ENCODE assay signal across 14 mouse cellular contexts in the genomic region with DNA sequence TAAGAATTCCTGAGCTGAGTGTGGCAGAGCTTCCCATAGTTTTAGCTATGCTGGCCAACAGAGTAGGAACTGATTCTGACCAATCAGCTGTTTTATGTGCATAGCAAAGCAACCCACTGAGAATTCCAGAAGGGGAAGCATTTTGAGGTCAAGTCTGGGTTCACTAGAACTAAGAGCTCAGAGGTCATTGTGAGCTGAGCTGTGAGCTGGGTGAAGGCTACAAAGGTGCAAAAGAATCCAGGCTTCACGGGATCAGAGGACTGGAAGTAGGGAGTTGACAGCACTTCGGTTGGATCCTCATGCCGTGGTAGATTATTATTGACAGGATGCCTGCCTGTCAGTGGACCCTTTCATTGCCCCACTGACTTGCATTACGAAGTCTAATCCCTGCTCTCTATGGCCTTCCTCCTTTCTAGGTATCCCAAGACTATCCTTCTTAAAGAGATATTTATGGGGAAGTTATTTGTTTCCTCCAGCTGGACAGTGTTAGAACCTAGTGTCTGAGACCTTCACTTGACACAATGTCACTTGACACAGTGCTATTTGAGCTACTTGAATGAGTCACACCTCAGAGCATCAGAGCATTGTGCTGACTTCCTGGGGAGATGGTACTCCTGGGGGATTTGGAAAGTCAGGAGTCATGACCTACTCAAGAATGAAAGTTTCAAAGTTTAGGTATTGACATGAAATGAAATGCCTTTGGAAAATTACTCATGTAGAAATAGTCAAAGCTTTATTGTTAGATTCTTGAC.
DNase-seq lines count a peak whose midpoint lies in the region; ATAC-seq and TF ChIP-seq lines count a peak whose summit lies in the region.
"Had no signal": no experiment of that assay in that cellular context is flagged by ENCODE, and none has a peak within 500 bp of the region (broad histone marks: within the 10 kb centered on the region; RNA-seq: fewer than 3 reads in every experiment).

No protein-coding gene starts in this region.

- TF ChIP-seq CTCF in midbrain, postnatal 0 days (IDR thresholded peaks at IDR 0.05), result no peak

- no peak for ATAC-seq in midbrain, postnatal 0 days (ENCODE audit: low FRiP score)

- peaks cover 31% of the 10 kb centered on the region; the same call in 1 of the 2 replicates for H3K4me1 ChIP-seq in heart, embryonic 10.5 days
- peaks cover 35% of the 10 kb centered on the region for H3K4me1 ChIP-seq in midbrain, embryonic 10.5 days
- H3K4me1 ChIP-seq in midbrain, postnatal 0 days (ENCODE audit: insufficient read depth, low read length), result no peaks in the 10 kb centered on the region
- H3K4me1 ChIP-seq: embryonic facial prominence, embryonic 15.5 days; limb, embryonic 10.5 days had no signal

- H3K4me3 ChIP-seq in heart, embryonic 10.5 days, result no peak overlapping the region
- no peak overlapping the region for H3K4me3 ChIP-seq in midbrain, embryonic 10.5 days
- H3K4me3 ChIP-seq in midbrain, postnatal 0 days (ENCODE audit: low read depth, low read length), result no peak overlapping the region
- no peak overlapping the region for H3K4me3 ChIP-seq in macrophage (ENCODE audit: inconsistent target)
- H3K4me3 ChIP-seq: embryonic facial prominence, embryonic 15.5 days; forebrain, embryonic 12.5 days; limb, embryonic 10.5 days had no signal

- no peak for DNase-seq in heart, embryonic 10.5 days (ENCODE audit: low spot score)
- no peak for DNase-seq in heart, postnatal 10 days
- peak; percentile 24 for DNase-seq in midbrain, embryonic 10.5 days (ENCODE audit: low spot score)
- DNase-seq in midbrain, postnatal 0 days (ENCODE audit: low spot score), result no peak
- peak; percentile 91 for DNase-seq in kidney, adult 9 months
- DNase-seq in ovary, postnatal 14 days (ENCODE audit: low spot score), result no peak
- no peak for DNase-seq in cerebellum, postnatal 4 days (ENCODE audit: low spot score in 2 of 2)
- DNase-seq: adrenal gland, postnatal 10 days; cerebellum, postnatal 25 days; right cerebral cortex, postnatal 14 days had no signal

- no peaks in the 10 kb centered on the region for H3K9me3 ChIP-seq in heart, embryonic 10.5 days
- H3K9me3 ChIP-seq in midbrain, embryonic 10.5 days (replicated peaks), result no peaks in the 10 kb centered on the region
- H3K9me3 ChIP-seq in midbrain, postnatal 0 days (ENCODE audit: low read length), result no peaks in the 10 kb centered on the region
- H3K9me3 ChIP-seq: embryonic facial prominence, embryonic 15.5 days; forebrain, embryonic 12.5 days; limb, embryonic 10.5 days had no signal

- intact Hi-C loops in heart, postnatal 10 days (cut with DNase I), result no loop called here

- H3K36me3 ChIP-seq in heart, embryonic 10.5 days, result no peaks in the 10 kb centered on the region
- H3K36me3 ChIP-seq in midbrain, embryonic 10.5 days, result no peaks in the 10 kb centered on the region
- H3K36me3 ChIP-seq in midbrain, postnatal 0 days (ENCODE audit: insufficient read depth, low read length), result no peaks in the 10 kb centered on the region
- no peaks in the 10 kb centered on the region for H3K36me3 ChIP-seq in macrophage (ENCODE audit: inconsistent target)
- H3K36me3 ChIP-seq: embryonic facial prominence, embryonic 15.5 days; forebrain, embryonic 12.5 days; limb, embryonic 10.5 days had no signal

- H3K27ac ChIP-seq in heart, embryonic 10.5 days, result peak overlapping the region; percentile 42; the same call in 1 of the 2 replicates
- H3K27ac ChIP-seq in midbrain, embryonic 10.5 days (replicated peaks), result no peak overlapping the region
- no peak overlapping the region for H3K27ac ChIP-seq in midbrain, postnatal 0 days (ENCODE audit: low read depth, low read length)
- H3K27ac ChIP-seq in macrophage, result peak overlapping the region; percentile 53
- H3K27ac ChIP-seq: embryonic facial prominence, embryonic 15.5 days; forebrain, embryonic 12.5 days; limb, embryonic 10.5 days had no signal

- H3K9ac ChIP-seq in midbrain, postnatal 0 days (replicated peaks; ENCODE audit: low read length, poor library complexity, severe bottlenecking), result no peak overlapping the region
- H3K9ac ChIP-seq: embryonic facial prominence, embryonic 15.5 days; forebrain, embryonic 12.5 days had no signal

- no peaks in the 10 kb centered on the region for H3K79me2 ChIP-seq in macrophage (ENCODE audit: inconsistent target)

- no peak overlapping the region for H3K4me2 ChIP-seq in midbrain, postnatal 0 days (ENCODE audit: low read depth, low read length, poor library complexity, severe bottlenecking)
- H3K4me2 ChIP-seq: embryonic facial prominence, embryonic 15.5 days; forebrain, embryonic 12.5 days had no signal

- 33% methylated on average over 4 of the region's 4 CpGs for WGBS in heart, embryonic 10.5 days
- WGBS in midbrain, embryonic 10.5 days, result 50% methylated on average over 4 of the region's 4 CpGs
- WGBS in midbrain, postnatal 0 days, result 33% methylated on average over 4 of the region's 4 CpGs
- WGBS in macrophage (ENCODE audit: missing documents), result 86% methylated on average over 4 of the region's 4 CpGs

- H3K27me3 ChIP-seq in heart, embryonic 10.5 days (ENCODE audit: insufficient read depth, poor library complexity, severe bottlenecking), result no peaks in the 10 kb centered on the region
- H3K27me3 ChIP-seq in midbrain, embryonic 10.5 days (ENCODE audit: low read depth, poor library complexity, severe bottlenecking), result no peaks in the 10 kb centered on the region
- no peaks in the 10 kb centered on the region for H3K27me3 ChIP-seq in midbrain, postnatal 0 days (ENCODE audit: insufficient read depth, low read length)
- H3K27me3 ChIP-seq: embryonic facial prominence, embryonic 15.5 days; forebrain, embryonic 12.5 days had no signal

Comparison
In these comparisons a context has a peak if more than half of its experiments do, and no peak if none do; other contexts are left out.
1. DNase-seq: peak in midbrain, embryonic 10.5 days (single experiment) and kidney, adult 9 months (single experiment); none in heart, embryonic 10.5 days (single experiment), heart, postnatal 10 days (0 of 2), midbrain, postnatal 0 days (single experiment), ovary, postnatal 14 days (single experiment) and cerebellum, postnatal 4 days (0 of 2).
2. H3K27ac ChIP-seq: peak in heart, embryonic 10.5 days (single experiment) and macrophage (single experiment); none in midbrain, embryonic 10.5 days (single experiment) and midbrain, postnatal 0 days (single experiment).